Mouse (Mus musculus): ENCODE results near the gene Cavin1. TPM values are rescaled to one million over a fixed set of nuclear protein-coding genes. Genes with fewer than 3 reads are reported as not detected.

Cavin1 gene
- polyA plus RNA-seq, 1 experiment from 2014 or later, result 16.3 TPM

- no peak overlapping the region for H3K4me2 ChIP-seq (ENCODE audit: low read length)
- 0 out of 2 replicates have a peak, but pooled peaks cover 2% of the 10 kb centered on the region for H3K4me1 ChIP-seq (ENCODE audit: control insufficient read depth, insufficient read depth, low read length)
- 79% methylated on average over 14 of the region's 14 CpGs for WGBS
- H3K36me3 ChIP-seq (ENCODE audit: control insufficient read depth, insufficient read depth, low read length), result no peaks in the 10 kb centered on the region
- H3K9ac ChIP-seq (replicated peaks; ENCODE audit: low read length), result no peak overlapping the region
- DNase-seq (no peak), ATAC-seq (ENCODE audit: low FRiP score, low TSS enrichment) (no peak)
- peaks cover 30% of the 10 kb centered on the region for H3K27me3 ChIP-seq (ENCODE audit: control insufficient read depth, insufficient read depth, low read length)
- H3K4me3 ChIP-seq (replicated peaks; ENCODE audit: low read depth, low read length), result no peak overlapping the region
- no peaks in the 10 kb centered on the region for H3K9me3 ChIP-seq (ENCODE audit: control insufficient read depth, low read length)
- no peak overlapping the region for H3K27ac ChIP-seq (replicated peaks; ENCODE audit: low read depth, low read length)
Observed at GRCm38 (mm10) chr11:100974381-100974970, 3.8 kb upstream of the Cavin1 start.

DNA sequence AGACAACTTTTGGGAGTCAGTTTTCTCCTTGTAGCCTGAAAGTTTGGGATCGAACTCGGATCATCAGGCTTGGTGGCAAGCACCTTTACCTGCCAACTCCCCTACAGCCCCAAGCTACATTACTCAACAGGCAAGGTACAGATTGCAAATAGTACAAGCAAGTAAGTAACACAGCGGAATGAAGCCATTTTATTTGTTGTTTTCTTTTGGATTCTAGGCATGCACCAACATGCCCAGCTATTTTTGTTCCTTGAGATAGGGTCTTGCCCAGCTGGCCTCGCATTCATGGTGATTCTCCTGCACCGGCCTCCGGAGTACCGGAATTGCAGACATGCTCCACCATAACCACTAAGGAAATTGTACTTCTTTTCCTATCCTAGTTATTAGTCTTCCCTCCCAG lies 2.6 kb upstream of the Cavin1 start:
- H3K4me1 ChIP-seq (ENCODE audit: control insufficient read depth, insufficient read depth, low read length), result 0 out of 2 replicates have a peak, but pooled peaks cover 2% of the 10 kb centered on the region
- H3K4me2 ChIP-seq (ENCODE audit: low read length), result no peak overlapping the region
- H3K27me3 ChIP-seq (ENCODE audit: control insufficient read depth, insufficient read depth, low read length), result peaks cover 42% of the 10 kb centered on the region
- no peaks in the 10 kb centered on the region for H3K9me3 ChIP-seq (ENCODE audit: control insufficient read depth, low read length)
- H3K4me3 ChIP-seq (replicated peaks; ENCODE audit: low read depth, low read length), result no peak overlapping the region
- DNase-seq (no peak), ATAC-seq (ENCODE audit: low FRiP score, low TSS enrichment) (no peak)
- H3K9ac ChIP-seq (replicated peaks; ENCODE audit: low read length), result no peak overlapping the region
- no peaks in the 10 kb centered on the region for H3K36me3 ChIP-seq (ENCODE audit: control insufficient read depth, insufficient read depth, low read length)
- no peak overlapping the region for H3K27ac ChIP-seq (replicated peaks; ENCODE audit: low read depth, low read length)
- 90% methylated on average over 7 of the region's 7 CpGs for WGBS

DNA sequence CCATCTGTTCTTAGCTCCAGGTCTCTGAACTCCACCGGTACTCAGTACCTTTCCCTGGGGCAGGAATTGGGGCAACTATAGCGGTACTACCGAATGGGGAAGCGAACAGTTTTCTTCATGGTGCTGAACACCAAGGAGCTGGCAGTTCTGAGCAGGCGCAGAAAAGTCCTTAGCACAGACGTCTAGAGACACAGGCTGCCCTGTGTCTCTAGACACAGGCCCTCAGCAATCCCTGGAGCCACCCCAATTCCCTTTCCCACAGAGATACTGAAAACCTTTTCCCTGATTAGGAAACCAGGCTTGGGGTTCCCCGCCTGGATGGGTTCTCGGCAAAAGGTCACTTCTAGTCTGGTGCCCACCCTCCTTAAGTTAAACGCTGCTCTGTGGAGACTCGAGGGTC lies 768 bp upstream of the Cavin1 start:
- no peak overlapping the region for H3K4me2 ChIP-seq (ENCODE audit: low read length)
- ATAC-seq (ENCODE audit: low FRiP score, low TSS enrichment) (no peak), DNase-seq (no peak)
- H3K4me1 ChIP-seq (ENCODE audit: control insufficient read depth, insufficient read depth, low read length), result 0 out of 2 replicates have a peak, but pooled peaks cover 2% of the 10 kb centered on the region
- H3K27me3 ChIP-seq (ENCODE audit: control insufficient read depth, insufficient read depth, low read length), result peaks cover 48% of the 10 kb centered on the region
- no peak overlapping the region for H3K4me3 ChIP-seq (replicated peaks; ENCODE audit: low read depth, low read length)
- WGBS, result 60% methylated on average over 10 of the region's 10 CpGs
- H3K36me3 ChIP-seq (ENCODE audit: control insufficient read depth, insufficient read depth, low read length), result no peaks in the 10 kb centered on the region
- H3K9ac ChIP-seq (replicated peaks; ENCODE audit: low read length), result no peak overlapping the region
- no peaks in the 10 kb centered on the region for H3K9me3 ChIP-seq (ENCODE audit: control insufficient read depth, low read length)
- no peak overlapping the region for H3K27ac ChIP-seq (replicated peaks; ENCODE audit: low read depth, low read length)

DNA sequence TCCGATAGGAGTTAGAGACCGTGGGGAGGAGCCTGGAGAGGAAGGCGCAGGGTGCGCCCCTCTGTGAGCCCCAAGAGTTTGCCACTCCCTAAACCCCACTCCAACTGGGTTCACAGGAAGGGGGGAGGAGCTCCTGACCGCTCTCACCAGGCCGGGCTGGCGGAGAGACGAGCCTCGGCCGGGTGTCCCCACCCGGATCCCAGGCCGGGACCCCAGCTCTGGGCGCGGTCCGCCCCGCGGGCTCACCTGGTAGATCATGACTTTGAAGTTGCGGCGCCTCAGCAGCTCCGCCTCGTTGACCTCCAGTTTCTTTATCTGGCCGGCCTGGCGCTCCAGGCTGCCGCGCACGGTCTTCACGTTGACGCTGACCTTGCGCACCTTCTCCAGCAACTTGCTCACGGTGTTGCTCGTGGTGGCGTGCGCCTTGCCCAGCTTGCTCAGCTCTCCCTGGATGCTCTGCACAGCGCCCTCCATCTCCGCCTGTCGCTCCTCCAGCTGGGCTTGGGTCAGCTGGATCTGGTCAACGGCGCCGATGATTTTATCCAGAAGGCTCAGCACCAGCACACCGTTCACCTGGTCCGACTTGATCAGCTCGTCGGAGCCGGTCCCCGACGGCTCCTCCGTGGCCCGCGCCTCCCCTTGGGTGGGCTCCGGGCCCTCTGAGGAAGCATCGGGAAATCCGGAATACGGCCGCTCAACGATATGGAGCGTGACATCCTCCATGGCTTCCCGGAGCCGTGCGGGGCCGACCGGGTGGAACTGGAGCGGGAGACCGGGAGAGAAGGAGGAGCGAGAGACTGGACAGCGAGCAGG lies 737 bp downstream of the Cavin1 start:
- peak overlapping the region; percentile 30 for H3K4me3 ChIP-seq (replicated peaks; ENCODE audit: low read depth, low read length)
- DNase-seq, result peak; percentile 32
- no peak for ATAC-seq (ENCODE audit: low FRiP score, low TSS enrichment)
- H3K36me3 ChIP-seq (ENCODE audit: control insufficient read depth, insufficient read depth, low read length), result no peaks in the 10 kb centered on the region
- H3K27ac ChIP-seq (replicated peaks; ENCODE audit: low read depth, low read length), result no peak overlapping the region
- H3K9ac ChIP-seq (replicated peaks; ENCODE audit: low read length), result peak overlapping the region; percentile 26; the same call in 1 of the 2 replicates
- H3K4me1 ChIP-seq (ENCODE audit: control insufficient read depth, insufficient read depth, low read length), result 0 out of 2 replicates have a peak, but pooled peaks cover 2% of the 10 kb centered on the region
- no peaks in the 10 kb centered on the region for H3K9me3 ChIP-seq (ENCODE audit: control insufficient read depth, low read length)
- 1% methylated on average over 65 of the region's 65 CpGs for WGBS
- H3K4me2 ChIP-seq (ENCODE audit: low read length), result peak overlapping the region; percentile 49
- peaks cover 48% of the 10 kb centered on the region for H3K27me3 ChIP-seq (ENCODE audit: control insufficient read depth, insufficient read depth, low read length)

DNA sequence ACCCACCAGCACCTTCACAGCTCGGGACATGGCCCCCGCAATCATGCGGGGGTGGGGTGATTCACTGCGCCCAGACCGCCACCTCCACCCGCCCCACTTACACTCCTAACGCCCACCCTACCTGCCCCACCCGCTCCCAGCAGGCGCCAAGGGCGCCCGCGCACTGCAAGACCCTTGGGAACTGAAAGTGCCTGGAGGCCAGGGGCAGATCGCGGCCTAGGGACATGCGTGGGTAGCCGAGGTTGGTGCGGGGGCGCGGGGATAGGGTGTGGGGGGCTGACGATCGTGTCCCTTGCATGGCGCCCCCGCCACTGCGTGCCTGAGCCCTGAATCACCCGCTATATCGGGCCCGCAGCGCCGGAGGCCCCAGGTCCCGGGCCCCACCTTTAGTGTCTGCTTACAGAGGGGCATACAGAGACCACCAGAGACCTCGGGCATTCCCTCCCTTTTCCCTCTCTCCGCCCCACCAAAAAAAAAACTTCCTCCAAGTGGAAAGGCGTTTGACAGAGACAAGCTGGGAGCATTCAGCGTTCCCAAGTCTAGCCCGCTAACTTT lies 1.4 kb downstream of the Cavin1 start:
- H3K27ac ChIP-seq (replicated peaks; ENCODE audit: low read depth, low read length), result no peak overlapping the region
- H3K4me3 ChIP-seq (replicated peaks; ENCODE audit: low read depth, low read length), result peak overlapping the region; percentile 30
- no peak overlapping the region for H3K9ac ChIP-seq (replicated peaks; ENCODE audit: low read length)
- peaks cover 48% of the 10 kb centered on the region for H3K27me3 ChIP-seq (ENCODE audit: control insufficient read depth, insufficient read depth, low read length)
- no peaks in the 10 kb centered on the region for H3K36me3 ChIP-seq (ENCODE audit: control insufficient read depth, insufficient read depth, low read length)
- ATAC-seq (ENCODE audit: low FRiP score, low TSS enrichment) (no peak), DNase-seq (no peak)
- WGBS, result 9% methylated on average over 35 of the region's 35 CpGs
- 0 out of 2 replicates have a peak, but pooled peaks cover 2% of the 10 kb centered on the region for H3K4me1 ChIP-seq (ENCODE audit: control insufficient read depth, insufficient read depth, low read length)
- no peaks in the 10 kb centered on the region for H3K9me3 ChIP-seq (ENCODE audit: control insufficient read depth, low read length)
- H3K4me2 ChIP-seq (ENCODE audit: low read length), result peak overlapping the region; percentile 49

GRCm38 (mm10) chr11:100968501-100968900 lies 2.2 kb downstream of the Cavin1 start:
- no peak overlapping the region for H3K4me3 ChIP-seq (replicated peaks; ENCODE audit: low read depth, low read length)
- 78% methylated on average over 5 of the region's 5 CpGs for WGBS
- H3K9me3 ChIP-seq (ENCODE audit: control insufficient read depth, low read length), result no peaks in the 10 kb centered on the region
- 0 out of 2 replicates have a peak, but pooled peaks cover 2% of the 10 kb centered on the region for H3K4me1 ChIP-seq (ENCODE audit: control insufficient read depth, insufficient read depth, low read length)
- H3K4me2 ChIP-seq (ENCODE audit: low read length), result no peak overlapping the region
- DNase-seq, result no peak
- H3K27ac ChIP-seq (replicated peaks; ENCODE audit: low read depth, low read length), result no peak overlapping the region
- peaks cover 48% of the 10 kb centered on the region for H3K27me3 ChIP-seq (ENCODE audit: control insufficient read depth, insufficient read depth, low read length)
- ATAC-seq (ENCODE audit: low FRiP score, low TSS enrichment), result no peak
- no peaks in the 10 kb centered on the region for H3K36me3 ChIP-seq (ENCODE audit: control insufficient read depth, insufficient read depth, low read length)
- H3K9ac ChIP-seq (replicated peaks; ENCODE audit: low read length), result no peak overlapping the region

- Histone ChIP-seq H3K27ac (replicated peaks; ENCODE audit: low read depth, low read length) (no peak overlapping the region), H3K9me3 (ENCODE audit: control insufficient read depth, low read length) (no peaks in the 10 kb centered on the region), H3K9ac (replicated peaks; ENCODE audit: low read length) (no peak overlapping the region), H3K4me1 (ENCODE audit: control insufficient read depth, insufficient read depth, low read length) (0 out of 2 replicates have a peak, but pooled peaks cover 2% of the 10 kb centered on the region), H3K4me2 (ENCODE audit: low read length) (no peak overlapping the region), H3K27me3 (ENCODE audit: control insufficient read depth, insufficient read depth, low read length) (peaks cover 48% of the 10 kb centered on the region), H3K36me3 (ENCODE audit: control insufficient read depth, insufficient read depth, low read length) (no peaks in the 10 kb centered on the region), H3K4me3 (replicated peaks; ENCODE audit: low read depth, low read length) (no peak overlapping the region)
- 84% methylated on average over 5 of the region's 5 CpGs for WGBS
- DNase-seq, result no peak
- no peak for ATAC-seq (ENCODE audit: low FRiP score, low TSS enrichment)
Observed at GRCm38 (mm10) chr11:100967881-100968420, 2.7 kb downstream of the Cavin1 start.

DNA sequence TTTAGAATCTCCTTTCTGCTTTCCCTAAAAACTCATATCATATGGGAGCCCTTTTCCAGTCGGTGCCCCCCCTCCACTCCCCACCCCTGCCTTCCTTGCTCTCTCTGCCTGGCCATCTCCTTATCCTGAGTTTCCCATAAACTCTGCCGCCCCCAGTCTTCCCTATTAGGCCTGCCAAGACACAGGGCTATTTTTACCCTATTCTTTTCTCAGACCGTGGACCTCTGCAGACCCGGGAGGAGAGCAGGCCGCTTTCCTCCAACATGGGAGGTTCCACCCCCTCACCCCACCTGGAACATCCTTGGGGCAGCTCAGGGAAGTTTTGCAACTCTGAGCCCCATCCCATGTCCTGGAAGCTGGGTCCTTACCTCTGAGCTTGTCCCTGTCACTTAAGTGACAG lies 3.3 kb downstream of the Cavin1 start:
- WGBS, result 59% methylated on average over 5 of the region's 5 CpGs
- Histone ChIP-seq H3K9me3 (ENCODE audit: control insufficient read depth, low read length) (no peaks in the 10 kb centered on the region), H3K27me3 (ENCODE audit: control insufficient read depth, insufficient read depth, low read length) (peaks cover 48% of the 10 kb centered on the region), H3K9ac (replicated peaks; ENCODE audit: low read length) (no peak overlapping the region), H3K4me1 (ENCODE audit: control insufficient read depth, insufficient read depth, low read length) (0 out of 2 replicates have a peak, but pooled peaks cover 2% of the 10 kb centered on the region), H3K4me2 (ENCODE audit: low read length) (no peak overlapping the region), H3K4me3 (replicated peaks; ENCODE audit: low read depth, low read length) (no peak overlapping the region), H3K36me3 (ENCODE audit: control insufficient read depth, insufficient read depth, low read length) (no peaks in the 10 kb centered on the region), H3K27ac (replicated peaks; ENCODE audit: low read depth, low read length) (no peak overlapping the region)
- ATAC-seq (ENCODE audit: low FRiP score, low TSS enrichment) (no peak), DNase-seq (no peak)

All from midbrain, embryonic 14.5 days (tissue).